Mouse (Mus musculus): ENCODE measurements at regions not wholly inside any gene's neighbourhood (a gene's known extent, or its start where the extent isn't known, plus 50 kb on each side); places are given as distances from the start of the nearest gene placed in this dataset.

DNA sequence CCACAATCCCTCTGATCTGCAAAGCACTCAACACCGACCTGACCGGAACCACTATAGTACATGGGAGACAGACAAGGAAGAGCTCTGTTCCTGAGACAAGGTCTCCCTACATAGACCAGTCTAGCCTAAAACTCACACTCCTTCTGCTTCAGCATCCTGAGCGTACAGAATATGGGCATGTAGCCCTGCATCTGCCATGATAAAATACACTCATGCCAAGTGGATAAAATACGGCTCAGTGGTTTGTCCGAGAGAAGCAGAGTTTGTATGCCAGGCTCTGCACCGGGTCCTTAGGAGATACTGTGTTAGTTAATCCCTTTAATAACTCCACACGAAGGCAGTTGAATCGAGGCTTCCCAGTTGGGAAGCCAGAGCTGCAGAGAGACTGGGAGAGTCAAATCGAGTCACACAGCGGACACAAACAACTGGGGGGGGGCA lies 50.4 kb upstream of the Ubash3b start:
- DNase-seq, result no peak
